Mouse (Mus musculus): ENCODE results near the gene Adam4.
"Not testable (repeated sequence)": the region's sequence is repeated elsewhere in the genome, so short reads cannot be mapped to it uniquely, and the experiment has no call there.

Adam4 gene

GRCm38 (mm10) chr12:81421846-81422245, at the start of gene Adam4:
Adam4 (minus strand) TSS chr12:81421946.
- ATAC-seq (ENCODE audit: low TSS enrichment): no peak

- ATAC-seq (ENCODE audit: low TSS enrichment): not testable (repeated sequence)
Measured at GRCm38 (mm10) chr12:81459051-81459450, 37.3 kb upstream of the Adam4 start.

DNA sequence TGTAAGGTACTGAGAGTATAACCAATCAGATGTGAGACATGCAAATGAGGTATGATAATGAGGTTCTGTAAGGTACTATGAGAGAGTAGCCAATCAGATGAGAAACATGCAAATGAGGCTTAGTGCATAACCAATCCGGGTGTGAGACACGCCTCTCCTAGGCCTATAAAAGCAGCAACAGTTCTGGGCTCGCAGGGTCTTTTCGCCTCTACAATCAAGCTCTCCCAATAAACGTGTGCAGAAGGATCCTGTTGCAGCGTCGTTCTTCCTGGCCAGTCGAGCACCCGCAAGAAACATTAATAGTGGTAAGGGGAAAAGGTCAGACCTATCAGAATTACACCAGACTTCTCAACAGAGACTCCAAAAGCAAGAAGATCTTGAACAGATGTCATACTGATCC, 17.2 kb upstream of the Adam4 start:
- ATAC-seq (ENCODE audit: low TSS enrichment): not testable (repeated sequence)

GRCm38 (mm10) chr12:81434778-81435177, 13.0 kb upstream of the Adam4 start:
- not testable (repeated sequence) for ATAC-seq (ENCODE audit: low TSS enrichment)

GRCm38 (mm10) chr12:81413211-81413610, 8.5 kb downstream of the Adam4 start:
- ATAC-seq (ENCODE audit: low TSS enrichment): peak; percentile 27; the same call in 1 of the 2 replicates

- no peak for ATAC-seq (ENCODE audit: low TSS enrichment)
Measured at GRCm38 (mm10) chr12:81408966-81409365, 12.8 kb downstream of the Adam4 start.

- peak; percentile 89 for ATAC-seq (ENCODE audit: low TSS enrichment)
Measured at GRCm38 (mm10) chr12:81402187-81402586, 19.6 kb downstream of the Adam4 start.

DNA sequence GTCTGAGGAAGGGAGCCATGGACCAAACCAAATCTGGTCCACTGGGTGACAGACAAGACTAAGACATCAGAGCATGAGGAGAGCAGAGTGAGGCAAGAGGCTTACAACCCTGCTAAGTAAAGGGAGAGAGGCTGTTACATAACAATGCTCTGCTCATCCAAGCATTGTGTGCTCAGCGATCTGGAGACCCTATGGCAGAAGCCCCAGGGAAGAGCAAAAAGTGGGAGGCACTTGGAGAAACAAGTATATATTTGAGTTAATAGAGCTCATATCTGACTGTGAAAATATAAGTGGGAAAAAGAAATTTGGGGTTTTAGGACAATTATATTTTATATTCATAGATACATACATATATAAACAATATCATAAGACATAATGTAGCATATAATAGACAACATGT, 42.4 kb downstream of the Adam4 start, which contains the start of gene Gm4787:
Gm4787 (minus strand) TSS at position 101 of the 400 bp plus-strand sequence.
- not testable (repeated sequence) for ATAC-seq (ENCODE audit: low TSS enrichment)
